Mouse (Mus musculus) embryo, embryonic 11 days (tissue): Measurements from ENCODE around the gene Gna14.
A peak's percentile ranks its signal among the peaks of the same experiment; 100 is the strongest.

Source experiments
- DNase-seq: peaks from one replicate; pipeline ENCODE4 v3.0.0-alpha.2; 2015

Gene Gna14

GRCm38 (mm10) chr19:16598653-16599297, 163.2 kb downstream of the Gna14 start:
- peak; percentile 41 for DNase-seq

GRCm38 (mm10) chr19:16599298-16599970, 163.9 kb downstream of the Gna14 start:
- DNase-seq, result peak; percentile 85

- DNase-seq, result no peak
Observed at GRCm38 (mm10) chr19:16602026-16602425, 166.5 kb downstream of the Gna14 start.

- no peak for DNase-seq
Observed at GRCm38 (mm10) chr19:16607634-16608033, 172.1 kb downstream of the Gna14 start.

- DNase-seq, result no peak
Observed at GRCm38 (mm10) chr19:16623154-16623553, 187.6 kb downstream of the Gna14 start.

GRCm38 (mm10) chr19:16624994-16625393, 189.4 kb downstream of the Gna14 start:
- no peak for DNase-seq

- peak; percentile 35 for DNase-seq
Observed at GRCm38 (mm10) chr19:16625610-16626395, 190.2 kb downstream of the Gna14 start.
